Mouse (Mus musculus): Measurements from ENCODE around the gene Gm20388.

DNA sequence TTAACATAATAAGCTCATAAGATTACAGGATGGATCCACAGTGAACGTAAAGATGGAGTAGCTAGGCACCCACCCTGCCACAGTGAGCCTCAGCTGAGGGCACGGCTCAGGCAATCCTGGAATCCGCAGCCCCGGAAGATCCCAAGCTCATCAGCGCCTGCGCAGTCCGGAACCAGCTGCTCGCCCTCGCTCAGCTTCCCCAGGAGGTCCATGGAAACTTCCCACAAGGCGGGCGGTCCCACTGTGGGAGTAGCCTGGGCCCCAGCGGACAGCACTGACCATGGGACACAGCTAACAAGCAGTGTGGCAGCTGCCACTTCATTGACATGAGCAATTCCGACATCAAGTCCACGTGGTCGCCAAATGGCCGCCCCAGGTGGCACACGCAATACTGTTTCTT is 1544.1 kb downstream of the Gm20388 start:
- no peak for TF ChIP-seq CTCF (IDR thresholded peaks at IDR 0.05; ENCODE audit: low read depth)
- TF ChIP-seq EP300 (optimal IDR thresholded peaks at IDR 0.05) = no peak
